Mouse (Mus musculus) heart, adult 8-10 months (tissue): ENCODE measurements around the gene Cabp1. TPM values are rescaled to one million over a fixed set of nuclear protein-coding genes. Genes with fewer than 3 reads are reported as not detected.

Experiments used
- DNase-seq: peaks from one replicate; pipeline ENCODE4 v3.0.0; 2022; ENCODE audit warnings: low spot score
- total RNA-seq, 4 experiments: library from RNA; stranded (reverse); gene quantifications; 2 replicates each; pipeline ENCODE4 v1.2.4; 2022

The Cabp1 gene
- total RNA-seq, 4 experiments from 2014 or later, result 1.7 to 2.6 (median 1.9) TPM

GRCm38 (mm10) chr5:115127421-115128179, 66.6 kb downstream of the Cabp1 start:
- DNase-seq, result no peak

GRCm38 (mm10) chr5:115126578-115127312, 67.4 kb downstream of the Cabp1 start:
- no peak for DNase-seq

DNA sequence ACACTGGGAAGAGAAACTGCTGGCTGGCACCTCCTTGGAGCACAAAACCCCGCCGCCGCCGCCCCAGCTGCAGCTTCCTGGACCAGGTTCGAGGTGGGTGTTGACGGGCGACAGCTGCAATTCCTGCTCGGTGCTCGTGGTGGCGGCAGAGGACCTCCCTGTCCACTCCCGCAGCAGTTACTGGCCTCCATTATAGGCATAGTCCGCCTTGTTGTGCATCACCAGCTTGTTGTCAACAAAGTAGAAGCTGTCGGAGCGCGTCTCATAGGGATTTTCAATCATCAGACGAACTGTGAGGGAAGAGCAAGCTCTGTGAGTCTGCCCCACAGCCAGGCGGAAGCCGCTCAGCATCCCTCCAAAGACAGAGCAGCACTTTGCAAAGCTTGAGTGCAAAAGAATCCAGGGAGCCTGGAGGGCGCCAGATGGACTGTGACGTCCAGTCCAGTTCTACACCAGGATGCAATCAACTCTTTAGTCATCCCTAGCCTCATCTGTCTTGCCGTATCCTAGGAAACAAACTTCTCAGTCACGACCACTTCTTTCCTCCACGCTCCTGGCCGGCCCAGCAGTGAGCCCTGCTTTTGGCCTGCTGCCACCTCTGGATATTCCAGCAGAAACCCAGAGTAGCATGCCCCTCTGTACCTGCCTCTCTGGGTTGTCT, 68.8 kb downstream of the Cabp1 start:
- DNase-seq, result peak; percentile 84

- DNase-seq, result no peak
Measured at GRCm38 (mm10) chr5:115124690-115125089, 69.5 kb downstream of the Cabp1 start.

GRCm38 (mm10) chr5:115120978-115121377, 73.2 kb downstream of the Cabp1 start:
- no peak for DNase-seq

- DNase-seq, result peak; percentile 83
Measured at GRCm38 (mm10) chr5:115118961-115119570, 75.1 kb downstream of the Cabp1 start, which contains the start of gene Acads. Gene Acads, minus strand, starts transcription at chr5:115119346.

Other genes with a start within 250 kb of the Cabp1 start
- not detected for gene Hnf1a, start 223.3 kb downstream of the Cabp1 start, total RNA-seq
- gene Sppl3, start 183.2 kb downstream of the Cabp1 start, total RNA-seq, result 10 to 100 TPM; 26.3 to 31.9 (median 29.0) TPM
- not detected for gene Gm10401, start 96.1 kb downstream of the Cabp1 start, total RNA-seq
- gene Acads, start 75.0 kb downstream of the Cabp1 start, total RNA-seq, result 100 to 1,000 TPM; 225 to 279 (median 244) TPM
- 10 to 100 TPM; 11.8 to 18.5 (median 14.5) TPM for gene Unc119b, start 59.4 kb downstream of the Cabp1 start, total RNA-seq
- gene Mlec, start 36.2 kb downstream of the Cabp1 start, total RNA-seq, result 10 to 100 TPM; 75.2 to 88.5 (median 78.8) TPM
- gene Pop5, start 41.5 kb upstream of the Cabp1 start, total RNA-seq, result 10 to 100 TPM; 26.6 to 35.1 (median 32.8) TPM
- 100 to 1,000 TPM; 355 to 414 (median 370) TPM for gene Rnf10, start 78.5 kb upstream of the Cabp1 start, total RNA-seq
- 100 to 1,000 TPM; 138 to 171 (median 161) TPM for gene Coq5, start 85.3 kb upstream of the Cabp1 start, total RNA-seq
- 10 to 100 TPM; 52.9 to 84.2 (median 71.3) TPM for gene Dynll1, start 106.6 kb upstream of the Cabp1 start, total RNA-seq
- 10 to 100 TPM; 14.2 to 15.5 (median 14.4) TPM for gene Srsf9, start 132.8 kb upstream of the Cabp1 start, total RNA-seq
- 10 to 100 TPM; 17.5 to 21.2 (median 19.4) TPM for gene Gatc, start 146.8 kb upstream of the Cabp1 start, total RNA-seq
- gene Triap1, start 146.8 kb upstream of the Cabp1 start, total RNA-seq, result 10 to 100 TPM; 25.5 to 27.4 (median 25.8) TPM
- gene Cox6a1, start 154.6 kb upstream of the Cabp1 start, total RNA-seq, result 100 to 1,000 TPM; 205 to 218 (median 216) TPM
- gene Msi1, start 235.2 kb upstream of the Cabp1 start, total RNA-seq, result under 1 TPM; 0.16 to 0.52 (median 0.25) TPM